Mouse (Mus musculus) kidney, adult 2 months (tissue): ENCODE results near the gene Lamtor2. TPM values are rescaled to one million over a fixed set of nuclear protein-coding genes. Genes with fewer than 3 reads are reported as not detected.

ENCODE experiments used
- DNase-seq: peaks from one replicate; pipeline ENCODE4 v3.0.0; 2021
- H3K27ac ChIP-seq: fragments of 200-500 bp; 2 replicates; pipeline ENCODE4 v1.5.1; 2012; ENCODE audit warnings: low read depth, low read length, control low read depth, inconsistent platforms; ENCODE audit not compliant: insufficient read depth
- H3K27me3 ChIP-seq: fragments of 200-500 bp; replicated peaks from 2 replicates; pipeline ENCODE4 v1.6.1; 2012; ENCODE audit warnings: mild to moderate bottlenecking, moderate library complexity, low read length, inconsistent platforms; ENCODE audit not compliant: control insufficient read depth, insufficient read depth
- H3K36me3 ChIP-seq: fragments of 200-500 bp; 2 replicates; pipeline ENCODE4 v1.6.1; 2012; ENCODE audit warnings: mild to moderate bottlenecking, moderate library complexity, low read length, inconsistent platforms; ENCODE audit not compliant: control insufficient read depth, insufficient read depth
- H3K4me1 ChIP-seq: fragments of 200-500 bp; 2 replicates; pipeline ENCODE4 v1.6.1; 2011; ENCODE audit warnings: low read length; ENCODE audit not compliant: control insufficient read depth, insufficient read depth
- H3K4me3 ChIP-seq: fragments of 200-500 bp; 2 replicates; pipeline ENCODE4 v1.5.1; 2011; ENCODE audit warnings: mild to moderate bottlenecking, low read depth, low read length, control low read depth; ENCODE audit not compliant: insufficient read depth
- CTCF ChIP-seq: fragments of 200-500 bp; conservative IDR thresholded peaks from 2 replicates; pipeline ENCODE4 v1.5.1; 2011; ENCODE audit warnings: low read depth, mild to moderate bottlenecking, control low read depth, low read length, moderate library complexity, mixed read lengths; ENCODE audit not compliant: insufficient read depth, insufficient read length
- POLR2A ChIP-seq: fragments of 200-500 bp; IDR thresholded peaks from one replicate; pipeline ENCODE4 v1.6.1; 2011; ENCODE audit warnings: low read depth, low read length, control low read depth
- WGBS: fragments of 180-500 bp; shearing (Covaris S2); methylation state at CpG from one replicate; pipeline ENCODE4 v1.1.7; 2018; 5-methylcytosine and 5-hydroxymethylcytosine counted together
- polyA plus RNA-seq: library from polyadenylated mRNA; depleted of rRNA; stranded (reverse); fragments of >200 nt; gene quantifications from 2 replicates; pipeline ENCODE4 v1.2.3, GENCODE M21; 2012

Gene Lamtor2
- polyA plus RNA-seq, 1 experiment, result 277 TPM

- TF ChIP-seq POLR2A (no peak), CTCF (no peak)
- no peak overlapping the region for H3K27ac ChIP-seq
- 58% methylated on average over 8 of the region's 8 CpGs for WGBS
- H3K4me1 ChIP-seq, result no peaks in the 10 kb centered on the region
- no peaks in the 10 kb centered on the region for H3K27me3 ChIP-seq
- no peak overlapping the region for H3K4me3 ChIP-seq
- DNase-seq, result no peak
- no peaks in the 10 kb centered on the region for H3K36me3 ChIP-seq
These were observed 29.8 kb downstream of the Lamtor2 start for GRCm38 (mm10) chr3:88523027-88523426.

DNA sequence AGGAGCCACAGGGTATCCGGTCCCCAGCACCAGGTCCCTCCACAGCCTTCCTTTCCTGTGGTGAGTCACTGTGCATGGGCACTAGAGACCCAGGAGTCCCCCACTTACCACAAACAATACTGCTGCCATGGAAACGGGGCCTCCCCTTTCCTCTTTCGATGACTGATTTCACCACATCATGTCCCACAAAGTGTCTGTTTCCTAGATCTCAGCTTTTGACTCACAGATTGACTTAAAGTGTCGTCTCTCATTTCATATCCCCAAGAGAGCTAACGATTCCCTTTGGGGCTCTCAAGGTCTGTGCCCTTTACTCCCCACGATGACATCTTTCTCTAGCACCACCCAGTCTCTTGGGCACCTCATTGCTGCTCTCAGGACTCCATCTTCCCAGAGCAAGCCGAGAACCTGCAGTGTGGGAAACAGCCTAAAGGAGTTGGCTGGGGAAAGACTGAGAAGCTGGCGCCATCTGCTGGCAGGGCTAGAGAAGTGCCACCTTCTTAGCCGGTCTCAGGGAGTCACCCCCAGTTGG, 31.0 kb downstream of the Lamtor2 start:
- WGBS, result 28% methylated on average over 9 of the region's 9 CpGs
- Histone ChIP-seq H3K27me3 (no peaks in the 10 kb centered on the region), H3K27ac (no peak overlapping the region), H3K4me3 (no peak overlapping the region), H3K4me1 (no peaks in the 10 kb centered on the region), H3K36me3 (no peaks in the 10 kb centered on the region)
- peak; percentile 75 for DNase-seq
- TF ChIP-seq CTCF, result peak; percentile 96
- no peak for TF ChIP-seq POLR2A

DNA sequence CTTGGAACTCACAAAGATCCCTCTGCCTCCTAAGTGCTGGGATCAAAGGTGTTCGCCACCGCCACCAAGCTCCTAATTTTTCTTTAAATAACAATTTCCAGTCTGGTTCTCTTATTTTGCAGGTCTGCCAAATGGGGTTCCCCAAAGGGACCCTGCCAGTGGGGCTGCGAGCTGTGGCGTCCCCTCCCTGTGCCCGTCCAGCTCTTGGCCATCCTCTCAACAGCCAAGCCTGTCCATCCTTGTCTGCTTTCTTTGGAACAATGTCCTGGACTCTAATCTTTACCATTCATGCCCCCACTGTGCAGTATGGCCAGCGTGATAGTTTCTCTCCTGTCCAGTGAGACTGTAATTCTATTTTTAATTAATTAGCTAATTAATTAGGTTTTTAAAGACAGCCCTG, 31.7 kb downstream of the Lamtor2 start:
- H3K4me3 ChIP-seq, result no peak overlapping the region
- H3K27me3 ChIP-seq, result no peaks in the 10 kb centered on the region
- TF ChIP-seq POLR2A, result no peak
- TF ChIP-seq CTCF, result no peak
- H3K4me1 ChIP-seq, result no peaks in the 10 kb centered on the region
- no peak overlapping the region for H3K27ac ChIP-seq
- H3K36me3 ChIP-seq, result no peaks in the 10 kb centered on the region
- WGBS, result 93% methylated on average over 6 of the region's 6 CpGs
- DNase-seq, result no peak

GRCm38 (mm10) chr3:88520078-88520477, 32.8 kb downstream of the Lamtor2 start:
- no peaks in the 10 kb centered on the region for H3K36me3 ChIP-seq
- no peaks in the 10 kb centered on the region for H3K27me3 ChIP-seq
- no peak overlapping the region for H3K4me3 ChIP-seq
- 95% methylated on average over 2 of the region's 2 CpGs for WGBS
- no peak for TF ChIP-seq CTCF
- TF ChIP-seq POLR2A, result no peak
- H3K4me1 ChIP-seq, result no peaks in the 10 kb centered on the region
- no peak overlapping the region for H3K27ac ChIP-seq
- no peak for DNase-seq

DNA sequence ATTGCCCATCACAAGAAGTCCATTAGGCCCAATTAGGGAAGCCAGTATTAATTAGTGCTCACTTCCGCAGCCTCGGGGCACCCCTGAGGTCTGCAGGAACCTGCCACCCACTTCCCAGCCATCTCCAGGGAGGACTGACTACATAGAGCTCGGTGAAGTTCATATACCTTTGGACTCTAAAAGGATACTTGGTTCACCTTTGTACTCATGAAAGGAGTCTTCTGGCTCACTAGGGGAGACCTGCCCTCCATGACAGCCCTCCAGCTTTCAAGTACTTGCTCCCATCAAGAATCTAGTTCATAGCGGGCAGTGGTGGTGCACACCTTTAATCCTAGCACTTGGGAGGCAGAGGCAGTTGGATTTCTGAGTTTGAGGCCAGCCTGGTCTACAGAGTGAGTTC, 34.5 kb downstream of the Lamtor2 start:
- no peak overlapping the region for H3K4me3 ChIP-seq
- H3K27ac ChIP-seq, result no peak overlapping the region
- H3K36me3 ChIP-seq, result no peaks in the 10 kb centered on the region
- 59% methylated on average over 4 of the region's 4 CpGs for WGBS
- no peaks in the 10 kb centered on the region for H3K27me3 ChIP-seq
- TF ChIP-seq CTCF (no peak), POLR2A (no peak)
- 0 out of 2 replicates have a peak, but pooled peaks cover 1% of the 10 kb centered on the region for H3K4me1 ChIP-seq
- DNase-seq, result peak; percentile 52

DNA sequence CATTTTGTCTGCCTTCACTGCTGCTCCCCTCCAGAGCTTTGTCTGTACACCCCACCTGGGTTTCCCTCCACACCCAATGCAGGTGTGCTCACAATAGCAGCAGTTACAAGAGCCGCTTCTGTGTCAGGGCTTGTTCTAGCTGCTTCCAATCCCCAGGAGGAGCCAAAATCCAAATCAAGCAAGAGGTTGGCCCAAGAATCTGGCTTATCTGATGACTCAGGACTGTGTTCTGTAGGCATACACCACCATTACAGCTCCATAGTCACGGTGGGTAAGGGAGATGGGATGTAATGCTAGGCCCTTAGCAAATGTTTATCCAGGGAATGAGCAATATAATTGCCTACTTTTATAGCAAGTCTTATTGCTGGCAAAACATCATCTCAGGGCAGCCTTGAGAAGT, 36.5 kb downstream of the Lamtor2 start:
- 80% methylated on average over 2 of the region's 2 CpGs for WGBS
- DNase-seq, result no peak

GRCm38 (mm10) chr3:88515095-88515386, 37.8 kb downstream of the Lamtor2 start:
- H3K4me1 ChIP-seq, result peaks cover 11% of the 10 kb centered on the region; the same call in 1 of the 2 replicates
- no peaks in the 10 kb centered on the region for H3K36me3 ChIP-seq
- no peak overlapping the region for H3K4me3 ChIP-seq

More for the DNA sequence above, 36.5 kb downstream of the Lamtor2 start:
- TF ChIP-seq CTCF (no peak), POLR2A (no peak)
- peaks cover 3% of the 10 kb centered on the region; the same call in 1 of the 2 replicates for H3K4me1 ChIP-seq
- H3K36me3 ChIP-seq, result no peaks in the 10 kb centered on the region
- H3K4me3 ChIP-seq, result no peak overlapping the region
- H3K27ac ChIP-seq, result no peak overlapping the region
- H3K27me3 ChIP-seq, result no peaks in the 10 kb centered on the region

More at GRCm38 (mm10) chr3:88515095-88515386, 37.8 kb downstream of the Lamtor2 start:
- Histone ChIP-seq H3K27ac (no peak overlapping the region), H3K27me3 (no peaks in the 10 kb centered on the region)
- WGBS, result 90% methylated on average over 2 of the region's 2 CpGs
- DNase-seq, result no peak
- no peak for TF ChIP-seq CTCF
- TF ChIP-seq POLR2A, result no peak
